Mouse (Mus musculus) layer of hippocampus, adult 18-20 months (tissue): ENCODE measurements around the gene Zcchc7. TPM values are rescaled to one million over a fixed set of nuclear protein-coding genes. Genes with fewer than 3 reads are reported as not detected.

Experiments used
- microRNA-seq, 2 experiments: library from miRNA; unstranded; fragments of <30 nt; microRNA quantifications; one replicate each; pipeline ENCODE4 v1.2.0; 2021
- total RNA-seq, 2 experiments: library from RNA; stranded (reverse); gene quantifications; 2 replicates each; pipeline ENCODE4 v1.2.3; 2021

Gene Zcchc7
- total RNA-seq, 2 experiments from 2014 or later, result 52.2 to 64.9 TPM

Small RNAs within 50 kb of the gene (microRNA-seq; reads per million reads assigned to microRNA genes)
- 0 reads per million in 2 experiments for gene Gm22639

Other genes starting within 250 kb of the Zcchc7 start
- gene Pax5, start 45.4 kb upstream of the Zcchc7 start, total RNA-seq, result under 1 TPM; 0.25 to 0.30 TPM
- gene Grhpr, start 225.5 kb downstream of the Zcchc7 start, total RNA-seq, result 10 to 100 TPM; 31.1 to 34.2 TPM